Mouse (Mus musculus): ENCODE data around the gene Ifna5.

DNA sequence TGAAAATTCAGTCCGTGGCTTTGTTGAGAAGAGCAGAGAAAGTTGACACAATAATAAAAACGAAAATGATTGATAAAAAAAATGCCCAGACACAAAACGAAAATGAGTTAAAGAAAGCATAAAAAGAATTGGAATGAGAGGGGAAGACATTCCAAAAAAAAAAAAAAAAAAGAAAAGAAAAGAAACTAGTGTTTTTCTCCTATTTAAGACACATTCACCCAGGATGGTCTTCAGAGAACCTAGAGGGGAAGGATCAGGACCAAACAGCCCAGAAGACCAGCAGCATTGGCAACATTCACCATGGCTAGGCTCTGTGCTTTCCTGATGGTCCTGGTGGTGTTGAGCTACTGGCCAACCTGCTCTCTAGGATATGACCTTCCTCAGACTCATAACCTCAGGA is 19.4 kb upstream of the Ifna5 start, which contains the start of gene Ifna7:
- no peak for TF ChIP-seq CTCF (IDR thresholded peaks at IDR 0.05; ENCODE audit: borderline replicate concordance, insufficient read depth, low read depth, low read length)
- TF ChIP-seq POLR2A (IDR thresholded peaks at IDR 0.05; ENCODE audit: borderline replicate concordance, insufficient read depth, low read length), result no peak

Data from cerebellum, adult 2 months (tissue).